Mouse (Mus musculus) E14TG2a.4 (cell line): ENCODE data around the gene Cntn6.

Experiments
- CTCF ChIP-seq: conservative IDR thresholded peaks from 2 replicates; pipeline ENCODE4 v1.5.1; 2014; ENCODE audit warnings: low read length
- POU5F1 ChIP-seq: IDR thresholded peaks from 2 replicates; pipeline ENCODE4 v1.6.1; 2014; ENCODE audit warnings: low read length, borderline replicate concordance

DNA sequence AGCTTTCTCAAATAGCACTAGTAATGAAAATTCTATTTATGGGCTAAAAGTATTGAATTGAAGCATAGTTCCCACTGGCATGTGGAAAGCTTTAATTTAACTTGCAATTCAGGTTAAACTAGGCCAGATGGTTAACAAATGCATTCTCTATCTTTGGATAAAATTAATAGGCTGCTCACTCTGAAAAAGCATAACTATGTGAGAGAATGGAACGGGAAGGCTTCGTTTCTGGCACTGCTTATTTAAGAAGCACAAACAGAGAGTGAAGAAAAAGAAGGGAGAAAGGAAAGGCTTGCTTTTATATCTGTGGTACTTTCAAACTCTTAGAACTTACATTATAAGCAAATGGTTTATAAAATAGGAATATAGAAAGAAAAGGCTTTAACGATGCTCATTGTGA, 268.6 kb downstream of the Cntn6 start:
- TF ChIP-seq CTCF (no peak), POU5F1 (no peak)
